Mouse (Mus musculus): ENCODE measurements around the gene Exosc1. TPM values are rescaled to one million over a fixed set of nuclear protein-coding genes. Genes with fewer than 3 reads are reported as not detected.

Gene Exosc1
- 32.3 and 33.3 TPM in 2 replicates for polyA plus RNA-seq (2015; fragmentation: Nextera tagmentation; extraction: Ambion mirVana)

DNA sequence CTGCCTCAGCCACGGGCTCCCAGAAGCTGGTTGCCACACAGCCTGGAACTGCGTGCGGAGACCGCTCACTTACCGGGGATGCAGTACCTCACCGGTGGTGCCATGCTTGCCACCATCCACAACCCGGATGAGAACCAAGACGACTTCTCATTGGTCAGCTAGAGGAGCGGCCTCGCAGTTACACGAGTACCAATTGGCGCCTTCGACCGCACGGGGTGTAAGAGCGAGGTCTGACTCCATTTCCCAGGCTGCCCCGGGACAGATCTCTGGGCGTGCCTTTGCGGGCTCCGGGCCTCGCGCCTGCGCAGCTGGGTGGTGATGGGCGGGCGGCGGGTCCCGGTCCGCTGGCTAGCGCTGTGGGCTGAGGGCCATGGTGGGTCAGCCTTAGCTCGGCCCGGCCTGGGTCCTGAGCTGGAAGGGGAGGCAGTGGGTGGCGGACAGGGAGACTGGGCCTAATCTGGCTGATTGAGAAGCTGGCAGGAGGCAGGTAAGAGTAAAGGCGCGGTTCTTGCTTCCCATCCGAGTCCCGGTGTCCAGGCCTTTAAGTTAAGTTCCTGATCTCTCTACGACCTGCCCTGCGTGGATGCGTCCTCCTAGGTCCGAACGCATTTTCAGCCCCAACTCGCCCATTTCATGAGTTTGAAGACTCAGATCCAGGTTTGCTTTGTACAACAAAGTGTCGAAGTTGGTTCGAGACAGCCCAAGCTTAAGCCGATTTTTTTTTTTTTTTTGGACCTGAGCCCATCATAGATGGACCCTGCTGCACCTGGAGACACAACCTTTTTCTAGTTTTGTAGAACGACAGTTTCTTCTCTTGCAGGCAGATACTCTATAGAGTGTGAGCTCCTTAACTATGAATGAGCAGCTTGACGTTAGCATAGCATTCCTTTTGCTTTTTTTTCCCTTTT is at the start of gene Exosc1, which contains the start of gene Zdhhc16:
Exosc1 (minus strand) TSS at position 245 of the 908 bp plus-strand sequence.
Zdhhc16 (plus strand) TSS at position 302 of the 908 bp plus-strand sequence.
- Histone ChIP-seq H3K4me3 (ENCODE audit: low read depth, low read length) (peak within 1 kb of the TSS; percentile 90), H3K36me3 (ENCODE audit: control insufficient read depth, insufficient read depth) (peaks cover 15% of the 10 kb centered on the region), H3K27ac (ENCODE audit: low read depth, low read length) (peak within 1 kb of the TSS; percentile 28; the same call in 1 of the 2 replicates), H3K27me3 (replicated peaks; ENCODE audit: control insufficient read depth, insufficient read depth, low read length) (no peaks in the 10 kb centered on the region), H3K4me2 (replicated peaks; ENCODE audit: low read depth) (peak within 1 kb of the TSS; percentile 90), H3K9me3 (ENCODE audit: control insufficient read depth) (no peaks in the 10 kb centered on the region), H3K9ac (ENCODE audit: low read depth, low read length) (peak within 1 kb of the TSS; percentile 67), H3K4me1 (replicated peaks; ENCODE audit: control insufficient read depth, insufficient read depth, low read length) (peaks cover 5% of the 10 kb centered on the region; the same call in 1 of the 2 replicates)
- WGBS, result under 1% methylated on average over 47 of the region's 47 CpGs
- ATAC-seq, result peak; percentile 100
- TF ChIP-seq CTCF (IDR thresholded peaks at IDR 0.05; ENCODE audit: low read depth), result 0 out of 2 replicates have a peak, but pooled peaks have one; percentile 1

- no peaks in the 10 kb centered on the region for H3K9me3 ChIP-seq (ENCODE audit: control insufficient read depth)
- no peaks in the 10 kb centered on the region for H3K27me3 ChIP-seq (replicated peaks; ENCODE audit: control insufficient read depth, insufficient read depth, low read length)
- H3K4me3 ChIP-seq (ENCODE audit: low read depth, low read length), result peak overlapping the region; percentile 61
- 25% methylated on average over 4 of the region's 4 CpGs for WGBS
- no peak for TF ChIP-seq CTCF (IDR thresholded peaks at IDR 0.05; ENCODE audit: low read depth)
- no peak for ATAC-seq
- no peaks in the 10 kb centered on the region for H3K36me3 ChIP-seq (ENCODE audit: control insufficient read depth, insufficient read depth)
- H3K9ac ChIP-seq (ENCODE audit: low read depth, low read length), result peak overlapping the region; percentile 56; the same call in 1 of the 2 replicates
- H3K4me2 ChIP-seq (replicated peaks; ENCODE audit: low read depth), result peak overlapping the region; percentile 96
- no peak overlapping the region for H3K27ac ChIP-seq (ENCODE audit: low read depth, low read length)
- no peaks in the 10 kb centered on the region for H3K4me1 ChIP-seq (replicated peaks; ENCODE audit: control insufficient read depth, insufficient read depth, low read length)
These were observed 49.5 kb upstream of the Exosc1 start for GRCm38 (mm10) chr19:41982791-41983150.

GRCm38 (mm10) chr19:41981931-41982790 is 48.9 kb upstream of the Exosc1 start:
- Histone ChIP-seq H3K9me3 (ENCODE audit: control insufficient read depth) (no peaks in the 10 kb centered on the region), H3K36me3 (ENCODE audit: control insufficient read depth, insufficient read depth) (no peaks in the 10 kb centered on the region), H3K4me2 (replicated peaks; ENCODE audit: low read depth) (peak overlapping the region; percentile 96), H3K4me3 (ENCODE audit: low read depth, low read length) (peak overlapping the region; percentile 61), H3K27ac (ENCODE audit: low read depth, low read length) (peak overlapping the region; percentile 65), H3K9ac (ENCODE audit: low read depth, low read length) (peak overlapping the region; percentile 56), H3K27me3 (replicated peaks; ENCODE audit: control insufficient read depth, insufficient read depth, low read length) (no peaks in the 10 kb centered on the region), H3K4me1 (replicated peaks; ENCODE audit: control insufficient read depth, insufficient read depth, low read length) (no peaks in the 10 kb centered on the region)
- WGBS, result under 1% methylated on average over 71 of the region's 74 CpGs
- no peak for ATAC-seq
- no peak for TF ChIP-seq CTCF (IDR thresholded peaks at IDR 0.05; ENCODE audit: low read depth)

DNA sequence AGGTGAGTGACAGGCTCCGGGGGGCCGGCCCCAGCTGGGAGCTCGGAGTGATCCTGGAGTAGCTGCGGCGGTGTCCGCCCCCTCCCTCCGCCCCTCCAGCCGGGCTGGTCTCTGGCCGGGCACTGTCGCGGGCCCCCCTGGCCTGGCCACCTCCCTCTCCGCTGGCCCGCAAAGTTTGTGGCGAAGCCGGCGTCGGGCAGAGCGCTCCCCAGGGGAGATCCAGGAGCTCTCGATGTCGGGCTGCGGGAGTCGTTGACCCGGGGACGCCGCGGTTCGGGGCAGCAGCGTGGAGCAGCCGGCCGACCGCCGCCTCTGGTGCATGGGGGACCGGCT is 48.3 kb upstream of the Exosc1 start, which contains the start of gene Ubtd1:
Ubtd1 (plus strand) TSS at position 169 of the 333 bp plus-strand sequence.
- no peak for TF ChIP-seq CTCF (IDR thresholded peaks at IDR 0.05; ENCODE audit: low read depth)
- Histone ChIP-seq H3K27ac (ENCODE audit: low read depth, low read length) (peak within 1 kb of the TSS; percentile 65), H3K4me2 (replicated peaks; ENCODE audit: low read depth) (peak within 1 kb of the TSS; percentile 96), H3K36me3 (ENCODE audit: control insufficient read depth, insufficient read depth) (no peaks in the 10 kb centered on the region), H3K9me3 (ENCODE audit: control insufficient read depth) (no peaks in the 10 kb centered on the region), H3K4me3 (ENCODE audit: low read depth, low read length) (peak within 1 kb of the TSS; percentile 61), H3K9ac (ENCODE audit: low read depth, low read length) (peak within 1 kb of the TSS; percentile 68), H3K27me3 (replicated peaks; ENCODE audit: control insufficient read depth, insufficient read depth, low read length) (no peaks in the 10 kb centered on the region), H3K4me1 (replicated peaks; ENCODE audit: control insufficient read depth, insufficient read depth, low read length) (no peaks in the 10 kb centered on the region)
- under 1% methylated on average over 26 of the region's 33 CpGs for WGBS
- ATAC-seq, result no peak

DNA sequence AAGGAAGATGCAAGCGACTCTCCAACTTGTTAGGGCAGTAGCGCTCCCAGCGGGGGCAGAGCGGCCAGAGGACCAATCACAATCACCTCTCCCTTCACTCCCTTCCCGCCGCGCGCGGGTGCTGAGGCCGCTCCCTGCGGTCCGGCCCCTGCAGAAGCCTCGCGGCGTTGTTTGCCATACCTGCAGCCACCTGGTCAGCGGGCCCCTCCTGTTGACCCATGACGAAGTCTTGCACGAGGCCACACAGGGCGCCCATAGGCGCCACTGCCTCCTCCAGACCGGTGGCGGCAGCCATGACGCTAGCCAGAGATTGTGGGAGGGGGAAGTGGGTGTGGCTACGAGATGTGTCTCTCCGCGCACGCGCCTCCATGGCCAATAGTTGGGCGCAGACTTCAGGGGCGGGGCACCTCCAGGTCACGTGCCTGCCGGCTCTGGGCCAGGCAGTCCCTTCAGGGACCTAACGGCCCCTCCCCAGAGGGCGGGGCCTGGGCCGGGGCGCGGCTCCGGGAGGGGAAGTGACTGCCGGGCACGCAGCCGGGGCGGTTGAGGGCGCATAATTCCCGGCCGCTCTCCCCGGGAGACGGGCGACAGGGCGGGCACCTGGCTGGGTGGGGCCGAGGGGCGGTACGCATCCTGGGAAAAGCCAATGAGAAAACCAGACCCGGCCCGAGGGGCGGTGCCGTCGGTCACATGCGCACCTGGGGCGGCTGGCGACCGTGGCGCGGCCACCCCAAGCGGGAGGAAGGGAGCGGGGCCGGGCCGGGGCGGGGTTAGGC is 47.8 kb upstream of the Exosc1 start, which contains the start of gene Mms19:
Mms19 (minus strand) TSS at position 339 of the 776 bp plus-strand sequence.
- WGBS, result under 1% methylated on average over 61 of the region's 68 CpGs
- peak within 1 kb of the TSS; percentile 68 for H3K9ac ChIP-seq (ENCODE audit: low read depth, low read length)
- H3K36me3 ChIP-seq (ENCODE audit: control insufficient read depth, insufficient read depth), result no peaks in the 10 kb centered on the region
- no peaks in the 10 kb centered on the region for H3K9me3 ChIP-seq (ENCODE audit: control insufficient read depth)
- peak; percentile 97 for ATAC-seq
- no peaks in the 10 kb centered on the region for H3K27me3 ChIP-seq (replicated peaks; ENCODE audit: control insufficient read depth, insufficient read depth, low read length)
- TF ChIP-seq CTCF (IDR thresholded peaks at IDR 0.05; ENCODE audit: low read depth), result peak; percentile 50
- peak within 1 kb of the TSS; percentile 61 for H3K4me3 ChIP-seq (ENCODE audit: low read depth, low read length)
- peak within 1 kb of the TSS; percentile 96 for H3K4me2 ChIP-seq (replicated peaks; ENCODE audit: low read depth)
- no peaks in the 10 kb centered on the region for H3K4me1 ChIP-seq (replicated peaks; ENCODE audit: control insufficient read depth, insufficient read depth, low read length)
- H3K27ac ChIP-seq (ENCODE audit: low read depth, low read length), result peak within 1 kb of the TSS; percentile 65

All from intestine, postnatal 0 days (tissue).